Mouse (Mus musculus): ENCODE data around the gene Abca13. TPM values are rescaled to one million over a fixed set of nuclear protein-coding genes. Genes with fewer than 3 reads are reported as not detected.

Gene Abca13
- total RNA-seq, 2 experiments from 2014 or later: not detected

- intact Hi-C loops (cut with DNase I): no loop called here
Measured at GRCm38 (mm10) chr11:9624753-9625152, 433.0 kb downstream of the Abca13 start.

GRCm38 (mm10) chr11:9625812-9626211, 434.1 kb downstream of the Abca13 start:
- intact Hi-C loops (cut with DNase I): no loop called here
- no peak for DNase-seq (ENCODE audit: low spot score)

More at GRCm38 (mm10) chr11:9624753-9625152, 433.0 kb downstream of the Abca13 start:
- no peak for DNase-seq (ENCODE audit: low spot score)

GRCm38 (mm10) chr11:9647272-9647671, 455.5 kb downstream of the Abca13 start:
- no peak for DNase-seq (ENCODE audit: low spot score)
- intact Hi-C loops (cut with DNase I): no loop called here

GRCm38 (mm10) chr11:9647991-9648390, 456.2 kb downstream of the Abca13 start:
- intact Hi-C loops (cut with DNase I): no loop called here
- no peak for DNase-seq (ENCODE audit: low spot score)

GRCm38 (mm10) chr11:9666648-9667255, 475.0 kb downstream of the Abca13 start:
- intact Hi-C loops (cut with DNase I): no loop called here
- DNase-seq (ENCODE audit: low spot score): no peak

- intact Hi-C loops (cut with DNase I): no loop called here
- DNase-seq (ENCODE audit: low spot score): no peak
Measured at GRCm38 (mm10) chr11:9669430-9669829, 477.7 kb downstream of the Abca13 start.

- DNase-seq (ENCODE audit: low spot score): no peak
- intact Hi-C loops (cut with DNase I): no loop called here
Measured at GRCm38 (mm10) chr11:9684952-9685351, 493.2 kb downstream of the Abca13 start.

GRCm38 (mm10) chr11:9705190-9705589, 513.4 kb downstream of the Abca13 start:
- intact Hi-C loops (cut with DNase I): no loop called here

GRCm38 (mm10) chr11:9727810-9728490, 536.2 kb downstream of the Abca13 start:
- DNase-seq (ENCODE audit: low spot score): no peak
- intact Hi-C loops (cut with DNase I): no loop called here

More at GRCm38 (mm10) chr11:9705190-9705589, 513.4 kb downstream of the Abca13 start:
- no peak for DNase-seq (ENCODE audit: low spot score)

GRCm38 (mm10) chr11:9731300-9731699, 539.6 kb downstream of the Abca13 start:
- intact Hi-C loops (cut with DNase I): no loop called here

More at GRCm38 (mm10) chr11:9731300-9731699, 539.6 kb downstream of the Abca13 start:
- DNase-seq (ENCODE audit: low spot score): no peak

Other genes starting within 250 kb of the Abca13 start
- gene Pkd1l1, start 218.7 kb upstream of the Abca13 start, total RNA-seq (2021): not detected
- gene Hus1, start 180.8 kb upstream of the Abca13 start, total RNA-seq (2021): 10 to 100 TPM; 12.1 TPM
- under 1 TPM; 0.57 to 0.61 TPM for gene Gm11992, start 143.3 kb upstream of the Abca13 start, total RNA-seq (2021)
- gene Sun3, start 143.0 kb upstream of the Abca13 start, total RNA-seq (2021): 1 to 10 TPM; 1.8 to 2.4 TPM
- 1 to 10 TPM; 5.5 to 7.5 TPM for gene Upp1, start 73.8 kb upstream of the Abca13 start, total RNA-seq (2021)

Data from heart, postnatal 25 days (tissue).